Mouse (Mus musculus): ENCODE results near the gene Gfer. TPM values are rescaled to one million over a fixed set of nuclear protein-coding genes. Genes with fewer than 3 reads are reported as not detected.
"Not testable (repeated sequence)": the region's sequence is repeated elsewhere in the genome, so short reads cannot be mapped to it uniquely, and the experiment has no call there.

Gfer gene
- total and polyA plus RNA-seq, 2 experiments from 2014 or later = 34.7 to 35.4 TPM

GRCm38 (mm10) chr17:24672141-24672540 lies 23.8 kb downstream of the Gfer start:
- H3K9ac ChIP-seq = no peak overlapping the region
- TF ChIP-seq CTCF (IDR thresholded peaks at IDR 0.05; ENCODE audit: low read depth) = no peak

GRCm38 (mm10) chr17:24671346-24671745 lies 24.6 kb downstream of the Gfer start:
- Histone ChIP-seq H3K9me3 (ENCODE audit: low read length) (no peaks in the 10 kb centered on the region), H3K4me1 (ENCODE audit: insufficient read depth) (peaks cover 15% of the 10 kb centered on the region), H3K27ac (ENCODE audit: low read depth, low read length) (no peak overlapping the region), H3K4me3 (ENCODE audit: low read depth, low read length) (no peak overlapping the region), H3K27me3 (ENCODE audit: insufficient read depth, low read length) (no peaks in the 10 kb centered on the region), H3K36me3 (ENCODE audit: insufficient read depth) (no peaks in the 10 kb centered on the region), H3K9ac (no peak overlapping the region), H3K4me2 (ENCODE audit: low read depth) (peak overlapping the region; percentile 67; the same call in 1 of the 2 replicates)
- no peak for DNase-seq
- no peak for ATAC-seq
- WGBS = 76% methylated on average over 5 of the region's 5 CpGs
- no peak for TF ChIP-seq CTCF (IDR thresholded peaks at IDR 0.05; ENCODE audit: low read depth)

More at GRCm38 (mm10) chr17:24672141-24672540, 23.8 kb downstream of the Gfer start:
- no peak overlapping the region for H3K4me2 ChIP-seq (ENCODE audit: low read depth)
- H3K36me3 ChIP-seq (ENCODE audit: insufficient read depth) = peaks cover 7% of the 10 kb centered on the region
- ATAC-seq = no peak
- 37% methylated on average over 5 of the region's 5 CpGs for WGBS
- DNase-seq = no peak
- no peak overlapping the region for H3K4me3 ChIP-seq (ENCODE audit: low read depth, low read length)
- H3K9me3 ChIP-seq (ENCODE audit: low read length) = no peaks in the 10 kb centered on the region
- H3K4me1 ChIP-seq (ENCODE audit: insufficient read depth) = peaks cover 15% of the 10 kb centered on the region
- no peaks in the 10 kb centered on the region for H3K27me3 ChIP-seq (ENCODE audit: insufficient read depth, low read length)
- no peak overlapping the region for H3K27ac ChIP-seq (ENCODE audit: low read depth, low read length)

DNA sequence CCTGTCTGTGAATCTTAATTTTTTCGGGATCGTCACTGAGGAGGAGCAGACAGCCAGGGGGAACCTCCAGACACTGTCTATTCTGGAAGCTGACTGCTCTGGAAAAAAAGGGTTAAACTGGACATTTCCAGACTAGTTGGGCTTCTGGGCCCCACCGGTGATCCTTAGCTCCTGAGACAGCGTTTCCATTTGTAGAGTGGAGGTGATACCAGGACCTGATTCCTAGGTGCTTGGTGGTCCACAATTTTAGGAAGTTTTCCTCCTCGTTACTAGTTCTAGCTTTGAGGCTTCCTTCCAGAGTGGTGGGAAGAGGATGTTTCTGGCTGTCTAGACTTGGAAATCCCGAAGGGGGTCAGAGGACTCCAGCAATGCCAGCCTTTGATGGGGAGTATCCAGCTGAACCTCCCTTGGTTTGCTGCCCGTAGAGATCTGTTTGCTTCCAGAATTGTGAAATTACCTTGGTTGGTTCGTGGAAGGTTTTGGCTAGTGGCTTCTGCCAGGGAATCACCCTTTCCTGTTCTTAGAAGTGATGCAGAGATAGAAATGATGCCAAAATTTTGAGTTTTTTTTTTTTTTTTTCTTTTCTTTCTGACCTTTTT lies 25.6 kb downstream of the Gfer start:
- Histone ChIP-seq H3K4me1 (ENCODE audit: insufficient read depth) (peaks cover 15% of the 10 kb centered on the region), H3K36me3 (ENCODE audit: insufficient read depth) (no peaks in the 10 kb centered on the region), H3K27me3 (ENCODE audit: insufficient read depth, low read length) (no peaks in the 10 kb centered on the region), H3K4me3 (ENCODE audit: low read depth, low read length) (peak overlapping the region; percentile 99), H3K9ac (peak overlapping the region; percentile 97), H3K27ac (ENCODE audit: low read depth, low read length) (peak overlapping the region; percentile 88; the same call in 1 of the 2 replicates), H3K9me3 (ENCODE audit: low read length) (no peaks in the 10 kb centered on the region), H3K4me2 (ENCODE audit: low read depth) (peak overlapping the region; percentile 67)
- TF ChIP-seq CTCF (IDR thresholded peaks at IDR 0.05; ENCODE audit: low read depth) = no peak
- ATAC-seq (no peak), DNase-seq (no peak)
- WGBS = 8% methylated on average over 8 of the region's 8 CpGs

GRCm38 (mm10) chr17:24669545-24670245 lies 26.3 kb downstream of the Gfer start, which contains the start of gene Zfp598:
Zfp598 (plus strand) TSS chr17:24669687.
- WGBS = 2% methylated on average over 63 of the region's 80 CpGs
- Histone ChIP-seq H3K27me3 (ENCODE audit: insufficient read depth, low read length) (no peaks in the 10 kb centered on the region), H3K9ac (peak within 1 kb of the TSS; percentile 97), H3K27ac (ENCODE audit: low read depth, low read length) (peak within 1 kb of the TSS; percentile 88), H3K36me3 (ENCODE audit: insufficient read depth) (no peaks in the 10 kb centered on the region), H3K4me2 (ENCODE audit: low read depth) (peak within 1 kb of the TSS; percentile 67), H3K4me3 (ENCODE audit: low read depth, low read length) (peak within 1 kb of the TSS; percentile 99), H3K9me3 (ENCODE audit: low read length) (no peaks in the 10 kb centered on the region), H3K4me1 (ENCODE audit: insufficient read depth) (peaks cover 15% of the 10 kb centered on the region)
- peak; percentile 97 for DNase-seq
- peak; percentile 14; the same call in 1 of the 2 replicates for TF ChIP-seq CTCF (IDR thresholded peaks at IDR 0.05; ENCODE audit: low read depth)
- peak; percentile 100 for ATAC-seq

DNA sequence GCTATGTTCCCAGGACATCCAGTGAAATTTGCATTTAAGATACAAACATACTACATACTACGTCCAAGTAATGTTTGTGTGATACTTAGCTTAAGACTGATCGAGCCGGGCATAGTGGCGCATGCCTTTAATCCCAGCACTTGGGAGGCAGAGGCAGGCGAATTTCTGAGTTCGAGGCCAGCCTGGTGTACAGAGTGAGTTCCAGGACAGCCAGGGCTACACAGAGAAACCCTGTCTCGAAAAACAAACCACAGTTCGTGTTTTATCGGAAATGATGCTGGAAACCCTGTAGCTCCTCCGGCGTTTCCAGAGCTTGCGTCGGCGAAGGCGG lies 26.8 kb downstream of the Gfer start:
- H3K27me3 ChIP-seq (ENCODE audit: insufficient read depth, low read length); H3K9me3 ChIP-seq (ENCODE audit: low read length); H3K36me3 ChIP-seq (ENCODE audit: insufficient read depth); DNase-seq; ATAC-seq: not testable (repeated sequence)
- Histone ChIP-seq H3K4me3 (ENCODE audit: low read depth, low read length) (peak overlapping the region; percentile 99), H3K9ac (peak overlapping the region; percentile 97), H3K27ac (ENCODE audit: low read depth, low read length) (peak overlapping the region; percentile 88), H3K4me1 (ENCODE audit: insufficient read depth) (peaks cover 15% of the 10 kb centered on the region), H3K4me2 (ENCODE audit: low read depth) (peak overlapping the region; percentile 67)
- WGBS = 11% methylated on average over 15 of the region's 15 CpGs

- Histone ChIP-seq H3K4me3 (ENCODE audit: low read depth, low read length) (no peak overlapping the region), H3K9me3 (ENCODE audit: low read length) (no peaks in the 10 kb centered on the region), H3K27ac (ENCODE audit: low read depth, low read length) (no peak overlapping the region), H3K36me3 (ENCODE audit: insufficient read depth) (no peaks in the 10 kb centered on the region), H3K9ac (no peak overlapping the region), H3K4me1 (ENCODE audit: insufficient read depth) (peaks cover 15% of the 10 kb centered on the region), H3K27me3 (ENCODE audit: insufficient read depth, low read length) (no peaks in the 10 kb centered on the region), H3K4me2 (ENCODE audit: low read depth) (no peak overlapping the region)
- DNase-seq = no peak
- 20% methylated on average over 6 of the region's 6 CpGs for WGBS
- peak; percentile 67 for TF ChIP-seq CTCF (IDR thresholded peaks at IDR 0.05; ENCODE audit: low read depth)
- no peak for ATAC-seq
Measured at GRCm38 (mm10) chr17:24667416-24667815, 28.5 kb downstream of the Gfer start.

- peaks cover 15% of the 10 kb centered on the region for H3K4me1 ChIP-seq (ENCODE audit: insufficient read depth)
- H3K9me3 ChIP-seq (ENCODE audit: low read length); H3K27me3 ChIP-seq (ENCODE audit: insufficient read depth, low read length); H3K9ac ChIP-seq; H3K4me2 ChIP-seq (ENCODE audit: low read depth); H3K4me3 ChIP-seq (ENCODE audit: low read depth, low read length); ATAC-seq; DNase-seq; H3K36me3 ChIP-seq (ENCODE audit: insufficient read depth); H3K27ac ChIP-seq (ENCODE audit: low read depth, low read length): not testable (repeated sequence)
- 65% methylated on average over 7 of the region's 7 CpGs for WGBS
Measured at GRCm38 (mm10) chr17:24667011-24667410, 28.9 kb downstream of the Gfer start.
